13 mouse cellular contexts compared by ENCODE assay signal in genomic region chr12:55622615-55623245, GRCm38 (mm10). TPM values are rescaled to one million over a fixed set of nuclear protein-coding genes. Genes with fewer than 3 reads are reported as not detected.
A peak's percentile ranks its signal among the peaks of the same experiment; 100 is the strongest.
DNase-seq lines count a peak whose midpoint lies in the region; ATAC-seq lines count a peak whose summit lies in the region.
"Had no signal": no experiment of that assay in that cellular context is flagged by ENCODE, and none has a peak within 500 bp of the region (broad histone marks: within the 10 kb centered on the region; RNA-seq: fewer than 3 reads in every experiment).

No protein-coding gene starts in this region.

- DNase-seq in midbrain, embryonic 11.5 days (ENCODE audit: low spot score, missing footprints) = no peak
- DNase-seq in embryonic facial prominence, embryonic 14.5 days (ENCODE audit: low spot score) = peak; percentile 55
- DNase-seq in layer of hippocampus, postnatal 10 days (ENCODE audit: low spot score in 2 of 2) = peak; percentile 31 to 38
- DNase-seq in gastrocnemius, postnatal 25 days = no peak
- DNase-seq in urinary bladder, adult 2 months (ENCODE audit: low spot score) = no peak
- no peak for DNase-seq in testis, postnatal 14 days (ENCODE audit: low spot score)
- DNase-seq: cerebellum, adult 9-10 months; kidney, postnatal 4 days had no signal

- no peak overlapping the region for H3K4me3 ChIP-seq in midbrain, embryonic 11.5 days (ENCODE audit: low read depth, low read length)
- no peak overlapping the region for H3K4me3 ChIP-seq in midbrain, embryonic 15.5 days
- H3K4me3 ChIP-seq in embryonic facial prominence, embryonic 14.5 days (ENCODE audit: low read depth, low read length) = no peak overlapping the region
- H3K4me3 ChIP-seq in stomach, embryonic 15.5 days (replicated peaks) = no peak overlapping the region

- no peak overlapping the region for H3K4me2 ChIP-seq in midbrain, embryonic 11.5 days
- H3K4me2 ChIP-seq in midbrain, embryonic 15.5 days = no peak overlapping the region
- no peak overlapping the region for H3K4me2 ChIP-seq in embryonic facial prominence, embryonic 14.5 days (ENCODE audit: low read depth, low read length)
- no peak overlapping the region for H3K4me2 ChIP-seq in stomach, embryonic 15.5 days

- H3K9me3 ChIP-seq in midbrain, embryonic 11.5 days (ENCODE audit: control insufficient read depth, low read length) = no peaks in the 10 kb centered on the region
- no peaks in the 10 kb centered on the region for H3K9me3 ChIP-seq in midbrain, embryonic 15.5 days
- no peaks in the 10 kb centered on the region for H3K9me3 ChIP-seq in embryonic facial prominence, embryonic 14.5 days (ENCODE audit: control insufficient read depth, low read length)
- H3K9me3 ChIP-seq in stomach, embryonic 15.5 days = no peaks in the 10 kb centered on the region

- 38% methylated on average over 3 of the region's 3 CpGs for WGBS in midbrain, embryonic 11.5 days
- WGBS in midbrain, embryonic 15.5 days = 36% methylated on average over 3 of the region's 3 CpGs
- WGBS in embryonic facial prominence, embryonic 14.5 days = 48% methylated on average over 3 of the region's 3 CpGs
- WGBS in stomach, embryonic 15.5 days = 66% methylated on average over 3 of the region's 3 CpGs

- H3K9ac ChIP-seq in midbrain, embryonic 11.5 days (ENCODE audit: low read length) = no peak overlapping the region
- no peak overlapping the region for H3K9ac ChIP-seq in midbrain, embryonic 15.5 days
- no peak overlapping the region for H3K9ac ChIP-seq in embryonic facial prominence, embryonic 14.5 days (ENCODE audit: low read depth, low read length)
- no peak overlapping the region for H3K9ac ChIP-seq in stomach, embryonic 15.5 days

- peaks cover 4% of the 10 kb centered on the region; the same call in 1 of the 2 replicates for H3K4me1 ChIP-seq in midbrain, embryonic 11.5 days (ENCODE audit: control insufficient read depth, insufficient read depth, low read length)
- no peaks in the 10 kb centered on the region for H3K4me1 ChIP-seq in midbrain, embryonic 15.5 days
- H3K4me1 ChIP-seq in embryonic facial prominence, embryonic 14.5 days (ENCODE audit: control insufficient read depth, insufficient read depth, low read length) = no peaks in the 10 kb centered on the region
- H3K4me1 ChIP-seq in stomach, embryonic 15.5 days = no peaks in the 10 kb centered on the region

- H3K27me3 ChIP-seq in midbrain, embryonic 11.5 days (ENCODE audit: control insufficient read depth, insufficient read depth, low read length) = no peaks in the 10 kb centered on the region
- no peaks in the 10 kb centered on the region for H3K27me3 ChIP-seq in midbrain, embryonic 15.5 days (replicated peaks)
- H3K27me3 ChIP-seq in embryonic facial prominence, embryonic 14.5 days (replicated peaks; ENCODE audit: control insufficient read depth, insufficient read depth, low read length) = no peaks in the 10 kb centered on the region
- no peaks in the 10 kb centered on the region for H3K27me3 ChIP-seq in stomach, embryonic 15.5 days (replicated peaks)

- peak; percentile 50; the same call in 1 of the 2 replicates for ATAC-seq in midbrain, embryonic 11.5 days (ENCODE audit: low FRiP score)
- no peak for ATAC-seq in midbrain, embryonic 15.5 days (replicated peaks)
- ATAC-seq in embryonic facial prominence, embryonic 14.5 days (ENCODE audit: low read depth) = no peak; the same call in 1 of the 2 replicates
- 0 out of 2 replicates have a peak, but pooled peaks have one; percentile 22 for ATAC-seq in stomach, embryonic 15.5 days (ENCODE audit: insufficient read depth, low FRiP score, low read depth)

- H3K27ac ChIP-seq in midbrain, embryonic 11.5 days (ENCODE audit: low read depth, low read length) = no peak overlapping the region
- no peak overlapping the region for H3K27ac ChIP-seq in midbrain, embryonic 15.5 days
- H3K27ac ChIP-seq in embryonic facial prominence, embryonic 14.5 days (replicated peaks; ENCODE audit: low read depth, low read length) = no peak overlapping the region
- no peak overlapping the region for H3K27ac ChIP-seq in stomach, embryonic 15.5 days

- no peaks in the 10 kb centered on the region for H3K36me3 ChIP-seq in midbrain, embryonic 11.5 days (ENCODE audit: control insufficient read depth, insufficient read depth, low read length)
- H3K36me3 ChIP-seq in midbrain, embryonic 15.5 days (replicated peaks) = no peaks in the 10 kb centered on the region
- no peaks in the 10 kb centered on the region for H3K36me3 ChIP-seq in embryonic facial prominence, embryonic 14.5 days (ENCODE audit: control insufficient read depth, insufficient read depth, low read length)
- no peaks in the 10 kb centered on the region for H3K36me3 ChIP-seq in stomach, embryonic 15.5 days

RNA-seq across cellular contexts. Expression of gene Insm2, which starts 23.5 kb away (rescaled TPM):
- polyA plus RNA-seq in midbrain, embryonic 11.5 days (2014; fragmentation: Nextera tagmentation; extraction: Ambion mirVana) = 0.40 and 0.57 TPM in 2 replicates
- polyA plus RNA-seq in midbrain, embryonic 15.5 days (2015; fragmentation: Nextera tagmentation; extraction: Ambion mirVana) = 1.1 and 1.2 TPM in 2 replicates
- 0.64 and 0.99 TPM in 2 replicates for polyA plus RNA-seq in embryonic facial prominence, embryonic 14.5 days (2014; fragmentation: Nextera tagmentation; extraction: Ambion mirVana)
- under 1 TPM; 0.30 to 0.31 TPM for total RNA-seq in layer of hippocampus, postnatal 10 days (2021)
- polyA plus RNA-seq in stomach, embryonic 15.5 days (2015; fragmentation: Nextera tagmentation; extraction: Ambion mirVana) = 0.14 and 0.40 TPM in 2 replicates
- total RNA-seq in gastrocnemius, postnatal 25 days (2021) = not detected
- polyA plus RNA-seq in urinary bladder, adult 2 months (2012; rRNA removed) = not detected in 2 replicates
- total RNA-seq: heart, postnatal 25 days had no signal

RNA-seq across cellular contexts. Expression of gene Aldoart2, which starts 57.7 kb away (rescaled TPM):
- not detected in 2 replicates for polyA plus RNA-seq in midbrain, embryonic 11.5 days (2014; fragmentation: Nextera tagmentation; extraction: Ambion mirVana)
- polyA plus RNA-seq in midbrain, embryonic 15.5 days (2015; fragmentation: Nextera tagmentation; extraction: Ambion mirVana) = not detected in 2 replicates
- not detected in 2 replicates for polyA plus RNA-seq in embryonic facial prominence, embryonic 14.5 days (2014; fragmentation: Nextera tagmentation; extraction: Ambion mirVana)
- under 1 TPM in 1 of 2 experiments, not detected in 1; 0.33 TPM for total RNA-seq in layer of hippocampus, postnatal 10 days (2021)
- 0.42 TPM in 1 of 2 replicates, not detected in the other for polyA plus RNA-seq in stomach, embryonic 15.5 days (2015; fragmentation: Nextera tagmentation; extraction: Ambion mirVana)
- total RNA-seq in gastrocnemius, postnatal 25 days (2021) = under 1 TPM in 1 of 2 experiments, not detected in 1; 0.20 TPM
- not detected in 2 replicates for polyA plus RNA-seq in urinary bladder, adult 2 months (2012; rRNA removed)
- total RNA-seq: heart, postnatal 25 days had no signal
- polyA plus RNA-seq: lung, embryonic 16.5 days; stomach, embryonic 14.5 days had no signal

Comparison
In these comparisons a context has a peak if more than half of its experiments do, and no peak if none do; other contexts are left out.
1. ATAC-seq: peak in midbrain, embryonic 11.5 days (single experiment) and stomach, embryonic 15.5 days (single experiment); none in midbrain, embryonic 15.5 days (single experiment) and embryonic facial prominence, embryonic 14.5 days (single experiment).
2. DNase-seq: peak in embryonic facial prominence, embryonic 14.5 days (single experiment) and layer of hippocampus, postnatal 10 days (2 of 2); none in midbrain, embryonic 11.5 days (single experiment), gastrocnemius, postnatal 25 days (single experiment), urinary bladder, adult 2 months (single experiment) and testis, postnatal 14 days (single experiment).